Mouse (Mus musculus) MN1 (cell line): ENCODE measurements at regions not wholly inside any gene's neighbourhood (a gene's known extent, or its start where the extent isn't known, plus 50 kb on each side); places are given as distances from the start of the nearest gene placed in this dataset.
"Not testable (repeated sequence)": the region's sequence is repeated elsewhere in the genome, so short reads cannot be mapped to it uniquely, and the experiment has no call there.

Source experiments
- DNase-seq: peaks from one replicate; pipeline ENCODE4 v3.0.0-alpha.2; 2016; ENCODE audit warnings: low spot score

DNA sequence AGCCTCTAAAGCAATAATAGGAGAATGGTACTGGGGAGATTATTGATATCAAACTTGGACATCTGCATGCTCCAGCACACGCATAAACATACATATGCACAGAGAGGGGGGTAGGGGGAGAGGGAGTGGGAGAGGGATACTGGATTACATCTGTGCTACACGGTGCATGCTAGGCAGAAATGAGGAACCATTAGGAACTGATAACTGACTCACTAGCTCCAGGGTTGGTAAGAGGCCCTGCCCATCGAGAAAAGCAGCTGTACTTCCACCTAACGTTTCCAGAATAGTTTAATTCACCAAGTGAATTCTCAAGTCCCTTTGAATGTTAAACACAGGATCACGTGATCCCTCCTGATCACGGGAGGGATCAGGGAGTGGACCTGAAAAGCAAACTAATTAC, 825.1 kb downstream of the Diaph3 start:
- DNase-seq: no peak

DNA sequence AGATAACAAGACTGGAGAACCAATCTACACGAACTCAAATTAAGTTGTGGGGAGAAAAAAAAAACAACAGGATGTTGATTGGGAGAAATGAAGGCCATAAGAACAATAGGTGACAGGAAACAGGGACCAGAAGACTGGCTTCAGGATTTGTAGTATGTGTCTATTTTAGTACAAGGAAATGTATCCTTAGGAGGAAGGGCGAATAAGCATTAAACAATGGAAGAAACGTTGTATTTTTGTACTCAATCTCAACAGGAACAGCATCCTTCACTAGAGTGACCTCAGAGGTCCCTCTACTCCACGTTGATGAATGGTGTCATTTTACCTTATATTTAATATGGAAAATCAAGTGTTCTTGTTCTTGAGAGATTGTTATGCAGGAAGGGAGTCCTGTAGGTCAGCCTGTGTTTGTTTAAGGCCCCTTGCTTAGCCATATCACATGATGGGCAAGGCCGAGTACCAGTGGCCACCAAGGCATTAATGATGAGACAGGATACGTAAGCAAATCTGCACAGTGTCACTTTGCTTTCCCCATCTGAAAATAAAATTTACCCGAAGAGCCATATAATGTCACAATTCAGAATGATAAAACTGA, 832.0 kb downstream of the Diaph3 start:
- no peak for DNase-seq

- peak; percentile 42 for DNase-seq
Measured at GRCm38 (mm10) chr14:86307806-86308205, 833.2 kb downstream of the Diaph3 start.

GRCm38 (mm10) chr14:86301666-86302065, 839.4 kb downstream of the Diaph3 start:
- DNase-seq: no peak

DNA sequence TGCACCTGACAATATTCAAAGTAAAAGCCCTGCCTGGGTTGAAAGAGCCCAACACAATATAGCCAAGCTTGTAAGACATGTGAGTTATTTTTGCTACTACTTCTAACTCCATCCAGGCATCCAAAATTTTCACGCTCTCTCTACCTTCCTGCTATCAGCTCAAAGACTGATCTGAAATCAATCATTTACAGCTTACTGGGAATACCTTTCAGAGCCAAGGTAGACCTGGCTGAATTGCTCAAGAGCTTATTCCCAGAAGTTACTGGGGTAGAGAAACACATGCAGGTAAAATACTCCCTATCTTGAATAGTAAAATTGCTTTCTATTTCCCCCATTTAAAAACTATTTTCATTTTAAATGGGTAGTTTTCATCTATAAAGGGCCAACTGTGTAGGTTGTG, 840.2 kb downstream of the Diaph3 start:
- no peak for DNase-seq

DNA sequence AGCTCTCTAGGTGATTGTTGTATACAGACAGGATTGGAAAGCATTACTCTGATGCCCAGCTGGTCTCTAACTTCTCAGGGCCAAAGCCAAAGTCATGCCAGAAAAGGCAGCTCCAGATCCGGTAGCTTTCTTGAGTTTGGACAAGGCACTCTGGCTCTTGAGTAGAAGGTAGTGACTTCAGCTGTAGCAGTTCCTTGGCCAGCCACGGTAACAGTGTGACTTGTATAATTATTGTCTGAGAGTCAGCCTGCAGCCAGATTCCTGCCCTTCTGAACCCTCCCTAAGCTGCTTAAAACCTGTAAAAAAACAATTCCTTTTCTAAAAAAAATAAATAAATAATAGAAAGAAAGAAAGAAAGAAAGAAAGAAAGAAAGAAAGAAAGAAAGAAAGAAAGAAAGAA, 843.0 kb downstream of the Diaph3 start:
- no peak for DNase-seq

DNA sequence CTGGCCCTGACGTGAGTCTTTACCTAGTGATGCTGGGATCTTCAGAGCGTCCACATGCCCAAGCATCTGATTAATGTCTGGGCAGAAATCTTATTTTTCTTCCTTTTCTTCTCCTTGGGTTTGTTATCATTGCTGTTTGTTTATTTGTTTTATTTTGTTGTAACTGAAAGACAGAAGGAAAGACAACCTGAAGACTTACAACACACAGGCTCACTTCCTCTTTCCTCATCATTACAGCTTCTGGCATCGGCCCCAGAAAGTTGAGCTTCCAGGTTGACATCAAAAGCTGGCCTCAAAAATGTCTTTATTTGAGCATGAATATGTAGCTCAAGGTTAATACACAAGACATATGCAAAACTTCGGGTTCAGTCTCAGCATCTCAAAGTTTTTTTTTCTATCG, 846.4 kb downstream of the Diaph3 start:
- not testable (repeated sequence) for DNase-seq

GRCm38 (mm10) chr14:86293804-86294203, 847.2 kb downstream of the Diaph3 start:
- no peak for DNase-seq

DNA sequence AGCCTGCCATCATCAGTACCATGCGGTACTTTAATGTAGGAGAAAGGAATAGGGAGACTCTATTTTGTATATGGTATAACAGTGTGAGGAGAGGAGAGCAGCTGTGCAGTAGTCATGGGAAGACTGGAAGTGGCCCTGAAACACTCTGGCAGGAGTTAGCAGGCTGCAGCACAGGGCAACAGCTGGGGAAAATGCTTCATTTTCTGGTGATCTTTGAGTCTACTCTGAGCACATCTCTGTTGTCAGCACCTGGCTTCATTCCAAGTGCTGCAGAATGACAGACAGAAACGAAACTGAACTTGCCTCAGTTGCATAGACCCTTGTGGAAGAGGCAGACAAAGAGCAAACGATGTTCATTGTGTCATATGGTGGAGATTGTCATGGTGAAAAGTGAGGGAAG, 847.7 kb downstream of the Diaph3 start:
- no peak for DNase-seq

- DNase-seq: no peak
Measured at GRCm38 (mm10) chr14:86290556-86290955, 850.5 kb downstream of the Diaph3 start.

GRCm38 (mm10) chr14:86261640-86262230, 879.3 kb downstream of the Diaph3 start:
- peak; percentile 18 for DNase-seq

GRCm38 (mm10) chr14:86254196-86254595, 886.8 kb downstream of the Diaph3 start:
- DNase-seq: no peak

DNA sequence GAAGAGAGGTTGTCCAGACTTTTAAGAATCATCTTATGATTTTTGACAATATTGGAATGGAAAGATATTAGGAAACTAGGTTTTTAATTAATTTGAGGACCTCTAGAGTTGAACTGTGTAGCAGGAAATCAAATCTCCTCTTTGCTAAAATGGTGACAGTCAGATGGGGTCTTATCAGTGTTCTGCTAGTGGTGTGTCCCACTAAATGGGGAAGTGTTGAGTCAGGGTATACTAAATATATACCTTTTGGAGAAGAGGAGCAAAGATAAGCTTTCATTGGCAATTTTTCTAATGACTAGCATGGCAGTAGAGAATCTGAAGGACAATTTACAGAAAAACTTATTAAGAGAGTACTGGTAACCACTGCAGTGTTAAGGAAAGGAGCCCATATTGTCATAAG, 889.4 kb downstream of the Diaph3 start:
- no peak for DNase-seq

DNA sequence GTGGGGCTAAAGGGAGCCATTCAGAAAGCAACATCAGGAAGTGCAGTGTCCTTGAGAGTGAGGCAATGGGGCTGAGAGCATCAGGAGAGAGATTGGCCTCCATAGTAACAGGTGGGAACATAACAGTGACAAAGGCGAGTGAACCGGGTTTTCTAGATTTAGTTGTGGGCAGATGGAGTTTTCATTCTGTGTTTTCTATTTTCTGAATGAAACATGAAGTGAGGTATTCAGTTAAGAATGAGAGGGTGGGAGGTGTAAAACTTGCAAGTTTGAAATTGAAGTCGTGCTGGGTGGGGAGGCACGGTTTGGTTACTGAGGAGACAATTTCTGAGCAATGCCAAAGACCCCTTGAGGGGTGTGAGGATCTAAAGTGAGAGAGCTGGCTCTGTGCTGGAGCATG, 893.3 kb downstream of the Diaph3 start:
- DNase-seq: no peak

DNA sequence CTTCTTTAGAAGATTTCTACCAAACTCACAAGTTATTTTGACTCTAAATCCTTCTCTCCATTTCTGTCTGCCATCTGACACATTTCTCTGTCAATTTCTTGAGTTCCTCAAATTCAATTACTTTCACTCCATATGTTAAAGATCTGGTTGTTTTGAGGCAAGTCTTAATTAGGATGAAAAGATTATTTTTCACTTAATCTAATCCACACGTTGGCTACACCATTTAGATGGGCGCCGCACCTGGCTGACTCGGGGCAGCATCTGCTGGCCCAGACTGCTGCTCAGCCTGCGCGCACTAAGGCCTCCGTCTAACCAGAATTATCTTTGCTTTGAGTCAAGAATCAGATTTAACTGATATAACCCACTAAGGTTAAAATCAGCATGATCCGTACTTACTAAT, 894.3 kb downstream of the Diaph3 start:
- no peak for DNase-seq

DNA sequence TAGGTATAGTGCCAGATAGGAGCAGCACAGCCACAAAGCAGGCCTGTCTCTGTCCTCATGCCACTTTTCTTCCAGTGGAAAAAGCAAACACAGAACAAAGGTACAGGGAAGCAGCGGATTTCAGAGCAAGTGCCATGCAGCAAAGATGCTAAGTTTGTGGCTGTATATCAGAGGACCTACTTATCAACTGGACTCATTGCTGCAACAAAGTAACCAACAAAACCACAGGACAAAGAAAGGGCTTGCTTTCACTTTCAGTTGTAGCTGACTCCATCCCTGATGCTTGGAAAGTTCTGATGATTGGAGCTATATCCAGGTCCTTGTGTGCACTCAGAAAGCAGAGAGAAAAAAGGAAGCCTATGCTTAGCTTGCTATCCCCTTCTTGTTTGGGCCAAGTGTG, 897.4 kb downstream of the Diaph3 start:
- DNase-seq: no peak

DNA sequence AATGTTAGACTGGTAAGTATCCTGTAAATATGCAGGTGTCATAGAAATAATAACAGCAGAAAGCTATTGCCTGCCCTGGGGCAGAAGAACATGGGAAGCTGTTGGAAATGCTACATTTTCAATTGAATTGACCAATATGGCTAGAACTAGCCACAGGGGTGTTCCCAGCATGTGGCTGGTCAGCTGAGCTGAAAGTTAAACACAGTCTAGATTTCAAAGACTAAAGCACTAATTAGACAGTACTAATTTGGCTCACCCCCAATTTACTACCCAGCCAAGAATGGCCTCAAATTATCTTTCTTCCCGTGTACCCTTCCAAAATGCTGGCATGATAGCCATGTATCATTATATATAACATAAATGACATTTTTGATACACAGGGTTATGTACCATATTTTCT, 898.2 kb downstream of the Diaph3 start:
- DNase-seq: no peak

- DNase-seq: peak; percentile 10
Measured at GRCm38 (mm10) chr14:86239090-86239489, 901.9 kb downstream of the Diaph3 start.

- DNase-seq: no peak
Measured at GRCm38 (mm10) chr14:86233305-86233704, 907.7 kb downstream of the Diaph3 start.

DNA sequence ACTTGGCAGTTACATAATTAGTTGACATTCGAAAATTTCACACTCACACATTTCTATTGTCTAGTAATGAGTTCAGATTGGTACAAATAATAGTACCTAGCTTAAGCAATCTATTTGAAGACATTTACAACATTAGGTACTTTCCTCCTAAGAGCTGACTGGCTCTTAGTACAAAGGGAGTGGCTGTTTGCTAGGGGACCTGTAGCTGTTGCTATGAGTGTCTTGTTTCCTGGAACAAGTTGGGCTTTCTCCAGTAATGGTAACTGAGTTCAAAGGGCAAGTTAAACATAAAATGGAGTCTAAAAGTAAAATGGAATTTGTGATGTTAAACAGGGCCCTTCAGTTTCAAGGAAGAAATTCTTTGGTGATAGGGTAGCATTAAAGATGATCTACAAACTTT, 910.4 kb downstream of the Diaph3 start:
- no peak for DNase-seq

- DNase-seq: no peak
Measured at GRCm38 (mm10) chr14:86229755-86230154, 911.3 kb downstream of the Diaph3 start.

- no peak for DNase-seq
Measured at GRCm38 (mm10) chr14:86215711-86216110, 925.3 kb downstream of the Diaph3 start.

- DNase-seq: no peak
Measured at GRCm38 (mm10) chr14:86211654-86212053, 929.4 kb downstream of the Diaph3 start.

DNA sequence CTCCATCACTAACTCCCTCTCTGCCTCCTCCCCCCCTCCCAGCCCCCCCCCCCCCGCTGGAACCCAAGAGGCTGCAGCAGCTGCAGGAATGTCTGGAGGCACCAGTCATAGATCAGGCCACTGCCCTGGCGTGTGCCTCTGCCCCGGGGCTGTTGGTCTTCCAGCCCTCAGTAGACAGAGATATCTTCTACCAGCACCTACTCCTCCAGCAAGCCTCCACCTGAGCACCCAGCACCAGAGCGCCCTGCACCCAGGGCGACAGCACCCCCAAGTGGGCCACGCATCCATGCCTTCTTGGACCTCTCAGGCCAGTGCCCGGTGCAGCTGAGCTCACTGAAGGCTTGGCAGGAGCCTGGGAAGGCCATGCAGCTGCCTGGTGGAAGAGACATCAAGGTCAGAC, 936.5 kb downstream of the Diaph3 start:
- no peak for DNase-seq
